Mouse (Mus musculus) hindbrain, embryonic 16.5 days (tissue): ENCODE measurements around the gene Slc25a34. TPM values are rescaled to one million over a fixed set of nuclear protein-coding genes. Genes with fewer than 3 reads are reported as not detected.

Source experiments
- ATAC-seq: fragments of 200-750 bp; cut with Nextera tagmentation; 2 replicates; pipeline ENCODE4 v1.8.0; 2017; ENCODE audit warnings: moderate TSS enrichment, moderate library complexity
- H3K27ac ChIP-seq: fragments of 300-500 bp; sonication (generic); 2 replicates; pipeline ENCODE4 v1.5.1; 2014; ENCODE audit warnings: low read depth, mild to moderate bottlenecking, control low read depth, low read length, moderate library complexity
- H3K27me3 ChIP-seq: fragments of 300-500 bp; sonication (generic); replicated peaks from 2 replicates; pipeline ENCODE4 v1.6.1; 2014; ENCODE audit warnings: low read length; ENCODE audit not compliant: control insufficient read depth, insufficient read depth
- H3K36me3 ChIP-seq: fragments of 300-500 bp; sonication (generic); 2 replicates; pipeline ENCODE4 v1.6.1; 2014; ENCODE audit warnings: mild to moderate bottlenecking, low read length, moderate library complexity, mixed read lengths; ENCODE audit not compliant: control insufficient read depth, insufficient read depth
- H3K4me1 ChIP-seq: fragments of 300-500 bp; sonication (generic); 2 replicates; pipeline ENCODE4 v1.6.1; 2014; ENCODE audit warnings: low read depth, low read length; ENCODE audit not compliant: control insufficient read depth, insufficient read depth
- H3K4me2 ChIP-seq: fragments of 300-500 bp; sonication (generic); 2 replicates; pipeline ENCODE4 v1.6.1; 2014; ENCODE audit warnings: mild to moderate bottlenecking, low read length, control low read depth, moderate library complexity
- H3K4me3 ChIP-seq: fragments of 300-500 bp; sonication (generic); 2 replicates; pipeline ENCODE4 v1.5.1; 2014; ENCODE audit warnings: mild to moderate bottlenecking, low read length, control low read depth, moderate library complexity
- H3K9ac ChIP-seq: fragments of 300-500 bp; sonication (generic); 2 replicates; pipeline ENCODE4 v1.6.1; 2014; ENCODE audit warnings: low read depth, mild to moderate bottlenecking, control low read depth, low read length, moderate library complexity
- H3K9me3 ChIP-seq: fragments of 300-500 bp; sonication (generic); 2 replicates; pipeline ENCODE4 v1.6.1; 2014; ENCODE audit warnings: mild to moderate bottlenecking, low read length, moderate library complexity; ENCODE audit not compliant: control insufficient read depth
- WGBS: fragments of 180-500 bp; shearing (Covaris S2); extraction: QIAGEN DNeasy Blood & Tissue Kit; methylation state at CpG from one replicate; pipeline ENCODE4 v1.1.7; 2014; 5-methylcytosine and 5-hydroxymethylcytosine counted together
- polyA plus RNA-seq: library from polyadenylated mRNA; unstranded; fragments of >200 nt; fragmentation: Nextera tagmentation; extraction: Ambion mirVana; gene quantifications from 2 replicates; pipeline ENCODE4 v1.2.1, GENCODE M21; 2015

Slc25a34 gene
- polyA plus RNA-seq, 1 experiment from 2014 or later: 0.81 TPM

GRCm38 (mm10) chr4:141659739-141660138 lies 36.1 kb upstream of the Slc25a34 start:
- 67% methylated on average over 4 of the region's 4 CpGs for WGBS
- H3K4me1 ChIP-seq: peaks cover 11% of the 10 kb centered on the region
- no peak overlapping the region for H3K4me3 ChIP-seq
- no peak overlapping the region for H3K9ac ChIP-seq
- H3K27ac ChIP-seq: no peak overlapping the region
- no peak for ATAC-seq
- no peaks in the 10 kb centered on the region for H3K9me3 ChIP-seq
- no peaks in the 10 kb centered on the region for H3K27me3 ChIP-seq
- H3K4me2 ChIP-seq: no peak overlapping the region
- 0 out of 2 replicates have a peak, but pooled peaks cover 5% of the 10 kb centered on the region for H3K36me3 ChIP-seq

GRCm38 (mm10) chr4:141658846-141659484 lies 35.3 kb upstream of the Slc25a34 start:
- no peak overlapping the region for H3K27ac ChIP-seq
- no peaks in the 10 kb centered on the region for H3K27me3 ChIP-seq
- H3K4me1 ChIP-seq: peaks cover 7% of the 10 kb centered on the region
- no peak for ATAC-seq
- no peak overlapping the region for H3K4me2 ChIP-seq
- no peak overlapping the region for H3K4me3 ChIP-seq
- no peaks in the 10 kb centered on the region for H3K9me3 ChIP-seq
- WGBS: 89% methylated on average over 6 of the region's 6 CpGs
- H3K9ac ChIP-seq: no peak overlapping the region
- 0 out of 2 replicates have a peak, but pooled peaks cover 5% of the 10 kb centered on the region for H3K36me3 ChIP-seq

GRCm38 (mm10) chr4:141656932-141657331 lies 33.3 kb upstream of the Slc25a34 start:
- Histone ChIP-seq H3K4me1 (no peaks in the 10 kb centered on the region; the same call in 1 of the 2 replicates), H3K27ac (no peak overlapping the region), H3K9me3 (no peaks in the 10 kb centered on the region), H3K36me3 (peaks cover 9% of the 10 kb centered on the region; the same call in 1 of the 2 replicates), H3K27me3 (no peaks in the 10 kb centered on the region), H3K9ac (no peak overlapping the region), H3K4me2 (no peak overlapping the region), H3K4me3 (no peak overlapping the region)
- ATAC-seq: no peak
- 71% methylated on average over 8 of the region's 8 CpGs for WGBS

GRCm38 (mm10) chr4:141655908-141656608 lies 32.4 kb upstream of the Slc25a34 start:
- no peak overlapping the region for H3K4me3 ChIP-seq
- H3K4me1 ChIP-seq: no peaks in the 10 kb centered on the region; the same call in 1 of the 2 replicates
- no peak overlapping the region for H3K9ac ChIP-seq
- H3K9me3 ChIP-seq: no peaks in the 10 kb centered on the region
- H3K4me2 ChIP-seq: no peak overlapping the region
- ATAC-seq: no peak
- peaks cover 10% of the 10 kb centered on the region; the same call in 1 of the 2 replicates for H3K36me3 ChIP-seq
- WGBS: 81% methylated on average over 12 of the region's 12 CpGs
- no peak overlapping the region; the same call in 1 of the 2 replicates for H3K27ac ChIP-seq
- no peaks in the 10 kb centered on the region for H3K27me3 ChIP-seq

GRCm38 (mm10) chr4:141654509-141654908 lies 30.9 kb upstream of the Slc25a34 start:
- H3K36me3 ChIP-seq: peaks cover 10% of the 10 kb centered on the region; the same call in 1 of the 2 replicates
- no peak overlapping the region for H3K4me2 ChIP-seq
- no peak for ATAC-seq
- H3K27me3 ChIP-seq: no peaks in the 10 kb centered on the region
- H3K9me3 ChIP-seq: no peaks in the 10 kb centered on the region
- 88% methylated on average over 6 of the region's 6 CpGs for WGBS
- peaks cover 3% of the 10 kb centered on the region; the same call in 1 of the 2 replicates for H3K4me1 ChIP-seq
- peak overlapping the region; percentile 34 for H3K27ac ChIP-seq
- no peak overlapping the region for H3K4me3 ChIP-seq
- no peak overlapping the region for H3K9ac ChIP-seq

GRCm38 (mm10) chr4:141653813-141654212 lies 30.2 kb upstream of the Slc25a34 start:
- Histone ChIP-seq H3K4me1 (peaks cover 7% of the 10 kb centered on the region; the same call in 1 of the 2 replicates), H3K9me3 (no peaks in the 10 kb centered on the region), H3K4me3 (no peak overlapping the region), H3K9ac (no peak overlapping the region), H3K4me2 (no peak overlapping the region), H3K27me3 (no peaks in the 10 kb centered on the region), H3K36me3 (peaks cover 10% of the 10 kb centered on the region; the same call in 1 of the 2 replicates), H3K27ac (peak overlapping the region; percentile 34; the same call in 1 of the 2 replicates)
- ATAC-seq: peak; percentile 44; the same call in 1 of the 2 replicates
- WGBS: 84% methylated on average over 13 of the region's 13 CpGs

- Histone ChIP-seq H3K4me3 (no peak overlapping the region), H3K4me2 (no peak overlapping the region), H3K9me3 (no peaks in the 10 kb centered on the region), H3K36me3 (peaks cover 10% of the 10 kb centered on the region; the same call in 1 of the 2 replicates), H3K27ac (no peak overlapping the region), H3K27me3 (no peaks in the 10 kb centered on the region), H3K9ac (no peak overlapping the region), H3K4me1 (peaks cover 8% of the 10 kb centered on the region; the same call in 1 of the 2 replicates)
- WGBS: 91% methylated on average over 8 of the region's 8 CpGs
- no peak for ATAC-seq
Measured at GRCm38 (mm10) chr4:141653044-141653443, 29.4 kb upstream of the Slc25a34 start.

GRCm38 (mm10) chr4:141651944-141652343 lies 28.3 kb upstream of the Slc25a34 start:
- WGBS: 79% methylated on average over 10 of the region's 10 CpGs

GRCm38 (mm10) chr4:141651286-141651685 lies 27.7 kb upstream of the Slc25a34 start:
- H3K9ac ChIP-seq: no peak overlapping the region
- H3K4me1 ChIP-seq: peaks cover 8% of the 10 kb centered on the region; the same call in 1 of the 2 replicates
- 79% methylated on average over 6 of the region's 6 CpGs for WGBS
- H3K27ac ChIP-seq: no peak overlapping the region
- no peak overlapping the region for H3K4me2 ChIP-seq
- H3K9me3 ChIP-seq: no peaks in the 10 kb centered on the region
- peaks cover 5% of the 10 kb centered on the region; the same call in 1 of the 2 replicates for H3K36me3 ChIP-seq
- H3K27me3 ChIP-seq: no peaks in the 10 kb centered on the region
- no peak for ATAC-seq
- H3K4me3 ChIP-seq: no peak overlapping the region

More at GRCm38 (mm10) chr4:141651944-141652343, 28.3 kb upstream of the Slc25a34 start:
- Histone ChIP-seq H3K36me3 (peaks cover 8% of the 10 kb centered on the region; the same call in 1 of the 2 replicates), H3K27ac (no peak overlapping the region), H3K9ac (no peak overlapping the region), H3K4me1 (peaks cover 8% of the 10 kb centered on the region; the same call in 1 of the 2 replicates), H3K9me3 (no peaks in the 10 kb centered on the region), H3K4me3 (no peak overlapping the region), H3K4me2 (no peak overlapping the region), H3K27me3 (no peaks in the 10 kb centered on the region)
- no peak for ATAC-seq
